Mouse (Mus musculus) midbrain, embryonic 13.5 days (tissue): ENCODE measurements around the gene Coro2a. TPM values are rescaled to one million over a fixed set of nuclear protein-coding genes. Genes with fewer than 3 reads are reported as not detected.
A peak's percentile ranks its signal among the peaks of the same experiment; 100 is the strongest.

Experiments
- ATAC-seq: fragments of 200-750 bp; cut with Nextera tagmentation; 2 replicates; pipeline ENCODE4 v1.8.0; 2017; ENCODE audit warnings: mild to moderate bottlenecking, moderate TSS enrichment, moderate library complexity
- H3K27ac ChIP-seq: fragments of 300-500 bp; sonication (generic); 2 replicates; pipeline ENCODE4 v1.5.1; 2015; ENCODE audit warnings: inconsistent platforms, mild to moderate bottlenecking, moderate library complexity
- H3K27me3 ChIP-seq: fragments of 300-500 bp; sonication (generic); 2 replicates; pipeline ENCODE4 v1.6.1; 2015; ENCODE audit warnings: mild to moderate bottlenecking, inconsistent platforms
- H3K36me3 ChIP-seq: fragments of 300-500 bp; sonication (generic); 2 replicates; pipeline ENCODE4 v1.6.1; 2015; ENCODE audit warnings: mild to moderate bottlenecking, inconsistent platforms
- H3K4me1 ChIP-seq: fragments of 300-500 bp; sonication (generic); replicated peaks from 2 replicates; pipeline ENCODE4 v1.6.1; 2015; ENCODE audit warnings: inconsistent platforms
- H3K4me2 ChIP-seq: fragments of 300-500 bp; sonication (generic); replicated peaks from 2 replicates; pipeline ENCODE4 v1.6.1; 2015; ENCODE audit warnings: moderate library complexity, mild to moderate bottlenecking, inconsistent platforms
- H3K4me3 ChIP-seq: fragments of 300-500 bp; sonication (generic); replicated peaks from 2 replicates; pipeline ENCODE4 v1.5.1; 2015; ENCODE audit warnings: mild to moderate bottlenecking, inconsistent platforms
- H3K9ac ChIP-seq: fragments of 300-500 bp; sonication (generic); replicated peaks from 2 replicates; pipeline ENCODE4 v1.6.1; 2015; ENCODE audit warnings: mild to moderate bottlenecking, inconsistent platforms
- H3K9me3 ChIP-seq: fragments of 300-500 bp; sonication (generic); 2 replicates; pipeline ENCODE4 v1.6.1; 2016; ENCODE audit warnings: mild to moderate bottlenecking, inconsistent platforms
- WGBS: fragments of 180-500 bp; shearing (Covaris S2); methylation state at CpG from one replicate; pipeline ENCODE4 v1.1.7; 2015; 5-methylcytosine and 5-hydroxymethylcytosine counted together
- polyA plus RNA-seq: library from polyadenylated mRNA; unstranded; fragments of >200 nt; fragmentation: Nextera tagmentation; extraction: Ambion mirVana; gene quantifications from 2 replicates; pipeline ENCODE4 v1.2.1, GENCODE M21; 2015

Gene Coro2a
- polyA plus RNA-seq, 1 experiment from 2014 or later: 2.5 TPM

GRCm38 (mm10) chr4:46532511-46532910 is 69.5 kb downstream of the Coro2a start:
- Histone ChIP-seq H3K27me3 (peaks cover 57% of the 10 kb centered on the region), H3K9ac (no peak overlapping the region), H3K27ac (no peak overlapping the region), H3K9me3 (no peaks in the 10 kb centered on the region), H3K4me1 (peaks cover 15% of the 10 kb centered on the region), H3K36me3 (no peaks in the 10 kb centered on the region), H3K4me2 (no peak overlapping the region), H3K4me3 (no peak overlapping the region)
- no peak for ATAC-seq
- WGBS: 82% methylated on average over 2 of the region's 2 CpGs

DNA sequence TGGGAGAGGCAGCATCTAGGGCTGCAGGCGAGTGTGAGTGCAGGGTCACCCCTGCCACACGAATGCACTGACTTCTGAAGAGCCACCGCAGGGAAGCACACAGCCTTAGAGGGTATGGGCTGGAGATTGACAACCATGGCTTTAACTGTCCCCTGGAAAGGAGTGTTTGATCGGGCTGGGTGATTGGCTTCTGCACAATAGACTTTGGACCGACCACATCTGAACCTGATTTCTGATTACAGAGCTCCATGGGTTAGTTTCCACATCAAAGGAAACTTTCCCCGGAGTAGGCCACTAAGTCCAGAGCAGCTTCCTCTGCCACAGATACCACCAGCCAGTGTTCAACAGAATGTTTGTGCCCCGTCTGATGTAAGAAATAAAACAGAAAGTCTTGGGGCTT is 72.3 kb downstream of the Coro2a start:
- Histone ChIP-seq H3K9ac (no peak overlapping the region), H3K36me3 (no peaks in the 10 kb centered on the region), H3K27ac (no peak overlapping the region), H3K4me2 (no peak overlapping the region), H3K27me3 (peaks cover 31% of the 10 kb centered on the region), H3K9me3 (no peaks in the 10 kb centered on the region), H3K4me3 (no peak overlapping the region), H3K4me1 (peaks cover 10% of the 10 kb centered on the region; the same call in 1 of the 2 replicates)
- ATAC-seq: 0 out of 2 replicates have a peak, but pooled peaks have one; percentile 20
- 44% methylated on average over 7 of the region's 7 CpGs for WGBS

DNA sequence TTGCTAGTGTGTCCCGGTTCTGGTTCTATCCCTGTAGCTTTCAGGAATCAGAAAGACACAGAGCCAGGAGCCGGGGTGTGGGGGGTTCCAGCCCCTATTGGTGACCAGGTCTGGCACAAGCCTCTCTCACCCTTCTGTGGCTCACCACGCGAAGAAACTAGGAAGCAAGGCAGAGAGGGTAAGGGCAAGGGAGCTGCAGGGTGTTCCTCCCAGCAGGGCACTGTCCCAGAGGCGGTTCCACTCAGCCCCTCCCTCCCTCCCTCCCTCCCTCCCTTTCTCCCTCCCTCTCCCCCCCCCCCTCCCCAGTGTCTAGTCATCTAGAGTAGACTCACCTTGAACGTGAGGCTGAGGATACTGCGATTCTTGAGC is 74.5 kb downstream of the Coro2a start:
- Histone ChIP-seq H3K9me3 (no peaks in the 10 kb centered on the region), H3K9ac (0 out of 2 replicates have a peak overlapping the region, but pooled peaks have one; percentile 28), H3K4me1 (peaks cover 3% of the 10 kb centered on the region; the same call in 1 of the 2 replicates), H3K4me2 (peak overlapping the region; percentile 42), H3K27me3 (peaks cover 10% of the 10 kb centered on the region; the same call in 1 of the 2 replicates), H3K27ac (no peak overlapping the region), H3K4me3 (no peak overlapping the region), H3K36me3 (no peaks in the 10 kb centered on the region)
- 6% methylated on average over 7 of the region's 7 CpGs for WGBS
- ATAC-seq: peak; percentile 43; the same call in 1 of the 2 replicates

DNA sequence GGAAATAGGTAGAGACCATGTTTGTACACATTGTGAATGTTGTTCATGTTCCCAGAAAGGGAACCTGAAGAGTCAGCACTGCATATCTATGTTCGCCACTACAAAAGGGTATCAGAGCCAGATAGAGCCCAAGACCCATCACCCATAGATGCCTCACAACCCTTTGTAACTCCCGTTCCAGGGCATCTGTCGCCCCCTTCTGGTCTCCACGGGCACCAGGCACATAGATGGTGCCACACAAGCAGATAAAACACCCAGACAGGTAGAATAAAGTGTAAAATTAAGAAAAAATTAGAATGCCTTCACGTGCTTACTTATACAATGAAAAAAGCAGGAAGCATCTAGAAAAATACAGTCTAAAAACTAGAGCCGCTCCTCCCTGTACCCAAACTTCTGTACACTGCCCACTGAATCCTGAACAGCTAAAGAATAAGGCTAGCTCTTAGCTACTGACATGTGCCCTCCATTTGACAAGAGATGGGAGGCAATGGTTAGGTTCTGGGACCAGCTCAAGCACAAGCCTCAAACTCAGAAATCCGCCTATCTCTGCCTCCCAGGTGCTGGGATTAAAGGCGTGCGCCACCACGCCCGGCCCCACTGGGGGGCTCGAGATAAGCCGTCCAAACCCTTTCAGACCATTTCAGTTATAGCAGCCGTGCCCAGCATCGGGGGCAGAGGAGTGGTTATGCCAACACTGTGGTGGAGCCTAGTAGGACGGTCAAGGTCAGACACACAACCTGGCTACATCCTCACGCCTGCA is 75.0 kb downstream of the Coro2a start:
- WGBS: 32% methylated on average over 17 of the region's 17 CpGs
- H3K36me3 ChIP-seq: no peaks in the 10 kb centered on the region
- peaks cover 8% of the 10 kb centered on the region; the same call in 1 of the 2 replicates for H3K27me3 ChIP-seq
- ATAC-seq: peak; percentile 62
- peaks cover 3% of the 10 kb centered on the region; the same call in 1 of the 2 replicates for H3K4me1 ChIP-seq
- 0 out of 2 replicates have a peak overlapping the region, but pooled peaks have one; percentile 28 for H3K9ac ChIP-seq
- H3K9me3 ChIP-seq: no peaks in the 10 kb centered on the region
- H3K4me3 ChIP-seq: no peak overlapping the region
- no peak overlapping the region for H3K27ac ChIP-seq
- H3K4me2 ChIP-seq: peak overlapping the region; percentile 42

DNA sequence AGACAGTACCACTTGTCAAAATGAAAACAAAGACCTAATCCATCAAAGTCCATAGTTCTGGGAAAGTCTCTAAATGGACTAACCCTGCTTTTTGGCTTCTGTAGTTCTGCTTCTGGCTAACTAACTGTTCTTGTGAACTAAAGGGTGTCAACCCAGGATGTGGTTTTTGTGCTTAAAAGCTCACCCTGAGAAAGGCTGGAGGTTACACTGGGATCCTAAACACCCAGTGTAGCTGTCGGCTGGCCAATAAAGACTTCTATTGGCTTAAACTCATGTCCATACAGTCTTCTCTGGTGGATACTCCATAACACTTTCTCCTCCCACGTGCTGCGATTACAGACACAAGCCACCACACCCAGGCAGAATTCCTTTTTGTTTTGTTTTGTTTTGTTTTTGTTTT is 75.8 kb downstream of the Coro2a start:
- ATAC-seq: no peak
- H3K9ac ChIP-seq: no peak overlapping the region
- 89% methylated on average over 3 of the region's 3 CpGs for WGBS
- H3K27ac ChIP-seq: no peak overlapping the region
- H3K9me3 ChIP-seq: no peaks in the 10 kb centered on the region
- 0 out of 2 replicates have a peak, but pooled peaks cover under 1% of the 10 kb centered on the region for H3K27me3 ChIP-seq
- no peak overlapping the region for H3K4me3 ChIP-seq
- H3K4me2 ChIP-seq: no peak overlapping the region
- no peaks in the 10 kb centered on the region for H3K36me3 ChIP-seq
- peaks cover 3% of the 10 kb centered on the region; the same call in 1 of the 2 replicates for H3K4me1 ChIP-seq

GRCm38 (mm10) chr4:46523324-46523723 is 78.7 kb downstream of the Coro2a start:
- peaks cover 3% of the 10 kb centered on the region; the same call in 1 of the 2 replicates for H3K4me1 ChIP-seq
- 91% methylated on average over 4 of the region's 4 CpGs for WGBS
- no peak overlapping the region for H3K27ac ChIP-seq
- no peak overlapping the region for H3K4me2 ChIP-seq
- ATAC-seq: no peak
- no peak overlapping the region for H3K4me3 ChIP-seq
- H3K9ac ChIP-seq: no peak overlapping the region
- H3K9me3 ChIP-seq: no peaks in the 10 kb centered on the region
- H3K27me3 ChIP-seq: no peaks in the 10 kb centered on the region
- no peaks in the 10 kb centered on the region for H3K36me3 ChIP-seq

- no peak overlapping the region for H3K4me3 ChIP-seq
- no peaks in the 10 kb centered on the region for H3K36me3 ChIP-seq
- 87% methylated on average over 10 of the region's 10 CpGs for WGBS
- no peaks in the 10 kb centered on the region for H3K4me1 ChIP-seq
- H3K27me3 ChIP-seq: no peaks in the 10 kb centered on the region
- H3K9ac ChIP-seq: no peak overlapping the region
- H3K27ac ChIP-seq: no peak overlapping the region
- ATAC-seq: no peak
- no peaks in the 10 kb centered on the region for H3K9me3 ChIP-seq
- H3K4me2 ChIP-seq: no peak overlapping the region
Observed at GRCm38 (mm10) chr4:46521457-46521856, 80.5 kb downstream of the Coro2a start.

- H3K36me3 ChIP-seq: no peaks in the 10 kb centered on the region
- H3K9me3 ChIP-seq: no peaks in the 10 kb centered on the region
- H3K4me1 ChIP-seq: no peaks in the 10 kb centered on the region
- no peaks in the 10 kb centered on the region for H3K27me3 ChIP-seq
- no peak overlapping the region for H3K27ac ChIP-seq
- no peak overlapping the region for H3K9ac ChIP-seq
- no peak overlapping the region for H3K4me3 ChIP-seq
- no peak overlapping the region for H3K4me2 ChIP-seq
- ATAC-seq: 0 out of 2 replicates have a peak, but pooled peaks have one; percentile 37
- 96% methylated on average over 2 of the region's 2 CpGs for WGBS
Observed at GRCm38 (mm10) chr4:46520491-46520890, 81.5 kb downstream of the Coro2a start.

GRCm38 (mm10) chr4:46507736-46508460 is 94.1 kb downstream of the Coro2a start:
- H3K27ac ChIP-seq: no peak overlapping the region
- ATAC-seq: no peak
- peaks cover 19% of the 10 kb centered on the region for H3K27me3 ChIP-seq
- H3K9me3 ChIP-seq: no peaks in the 10 kb centered on the region
- 10% methylated on average over 16 of the region's 16 CpGs for WGBS
- H3K4me3 ChIP-seq: peak overlapping the region; percentile 53; the same call in 1 of the 2 replicates
- 0 out of 2 replicates have a peak, but pooled peaks cover 8% of the 10 kb centered on the region for H3K4me1 ChIP-seq
- peaks cover 2% of the 10 kb centered on the region; the same call in 1 of the 2 replicates for H3K36me3 ChIP-seq
- H3K9ac ChIP-seq: no peak overlapping the region
- peak overlapping the region; percentile 66 for H3K4me2 ChIP-seq

GRCm38 (mm10) chr4:46506801-46507610 is 95.0 kb downstream of the Coro2a start:
- WGBS: under 1% methylated on average over 92 of the region's 94 CpGs
- Histone ChIP-seq H3K4me3 (peak overlapping the region; percentile 53), H3K9ac (peak overlapping the region; percentile 71), H3K9me3 (no peaks in the 10 kb centered on the region), H3K27ac (peak overlapping the region; percentile 37), H3K4me2 (peak overlapping the region; percentile 66), H3K4me1 (0 out of 2 replicates have a peak, but pooled peaks cover 8% of the 10 kb centered on the region), H3K27me3 (peaks cover 19% of the 10 kb centered on the region), H3K36me3 (peaks cover 10% of the 10 kb centered on the region)
- peak; percentile 97 for ATAC-seq

GRCm38 (mm10) chr4:46505361-46506057 is 96.5 kb downstream of the Coro2a start:
- H3K4me3 ChIP-seq: no peak overlapping the region
- H3K36me3 ChIP-seq: peaks cover 21% of the 10 kb centered on the region
- H3K27ac ChIP-seq: no peak overlapping the region
- H3K4me2 ChIP-seq: no peak overlapping the region
- ATAC-seq: no peak
- 0 out of 2 replicates have a peak, but pooled peaks cover 8% of the 10 kb centered on the region for H3K4me1 ChIP-seq
- H3K9ac ChIP-seq: no peak overlapping the region
- peaks cover 19% of the 10 kb centered on the region for H3K27me3 ChIP-seq
- 74% methylated on average over 8 of the region's 8 CpGs for WGBS
- no peaks in the 10 kb centered on the region for H3K9me3 ChIP-seq
